Mouse (Mus musculus) neural tube, embryonic 11.5 days (tissue): Measurements from ENCODE around the gene Ptpn18. TPM values are rescaled to one million over a fixed set of nuclear protein-coding genes. Genes with fewer than 3 reads are reported as not detected.
"Not testable (repeated sequence)": the region's sequence is repeated elsewhere in the genome, so short reads cannot be mapped to it uniquely, and the experiment has no call there.

Source experiments
- ATAC-seq: fragments of 200-750 bp; cut with Nextera tagmentation; 2 replicates; pipeline ENCODE4 v1.8.0; 2017; ENCODE audit warnings: moderate number of reproducible peaks, mild to moderate bottlenecking, moderate TSS enrichment, moderate library complexity; ENCODE audit not compliant: insufficient read depth, low FRiP score, low TSS enrichment
- DNase-seq: peaks from one replicate; pipeline ENCODE4 v3.0.0-alpha.2; 2015; ENCODE audit warnings: low spot score
- H3K27ac ChIP-seq: fragments of 300-500 bp; sonication (generic); 2 replicates; pipeline ENCODE4 v1.5.1; 2014; ENCODE audit warnings: low read depth, mild to moderate bottlenecking, low read length
- H3K27me3 ChIP-seq: fragments of 300-500 bp; sonication (generic); 2 replicates; pipeline ENCODE4 v1.6.1; 2014; ENCODE audit warnings: mild to moderate bottlenecking, low read length, mixed read lengths; ENCODE audit not compliant: control insufficient read depth, insufficient read depth
- H3K36me3 ChIP-seq: fragments of 300-500 bp; sonication (generic); 2 replicates; pipeline ENCODE4 v1.6.1; 2014; ENCODE audit warnings: mild to moderate bottlenecking, low read length, moderate library complexity, mixed read lengths; ENCODE audit not compliant: control insufficient read depth, insufficient read depth
- H3K4me1 ChIP-seq: fragments of 300-500 bp; sonication (generic); 2 replicates; pipeline ENCODE4 v1.6.1; 2014; ENCODE audit warnings: low read length, mixed read lengths; ENCODE audit not compliant: control insufficient read depth, insufficient read depth
- H3K4me2 ChIP-seq: fragments of 300-500 bp; sonication (generic); 2 replicates; pipeline ENCODE4 v1.6.1; 2014; ENCODE audit warnings: low read depth, mild to moderate bottlenecking, moderate library complexity
- H3K4me3 ChIP-seq: fragments of 300-500 bp; sonication (generic); 2 replicates; pipeline ENCODE4 v1.5.1; 2014; ENCODE audit warnings: low read depth, low read length
- H3K9ac ChIP-seq: fragments of 300-500 bp; sonication (generic); 2 replicates; pipeline ENCODE4 v1.6.1; 2014; ENCODE audit warnings: mild to moderate bottlenecking, low read length
- H3K9me3 ChIP-seq: fragments of 300-500 bp; sonication (generic); 2 replicates; pipeline ENCODE4 v1.6.1; 2016; ENCODE audit warnings: low read length; ENCODE audit not compliant: control insufficient read depth
- WGBS: fragments of 180-500 bp; shearing (Covaris S2); extraction: QIAGEN DNeasy Blood & Tissue Kit; methylation state at CpG from one replicate; pipeline ENCODE4 v1.1.7; 2014; 5-methylcytosine and 5-hydroxymethylcytosine counted together
- polyA plus RNA-seq: library from polyadenylated mRNA; unstranded; fragments of >200 nt; fragmentation: Nextera tagmentation; extraction: Ambion mirVana; gene quantifications from 2 replicates; pipeline ENCODE4 v1.2.1, GENCODE M21; 2014

Ptpn18 gene
- polyA plus RNA-seq, 1 experiment from 2014 or later: 6.6 TPM

GRCm38 (mm10) chr1:34434660-34435160 lies 24.9 kb upstream of the Ptpn18 start:
- ATAC-seq: peak; percentile 8; the same call in 1 of the 2 replicates
- WGBS: under 1% methylated on average over 30 of the region's 30 CpGs

GRCm38 (mm10) chr1:34435371-34436120 lies 24.0 kb upstream of the Ptpn18 start:
- Histone ChIP-seq H3K27ac (peak overlapping the region; percentile 79), H3K4me2 (peak overlapping the region; percentile 52), H3K4me3 (peak overlapping the region; percentile 56), H3K36me3 (peaks cover 7% of the 10 kb centered on the region), H3K9me3 (peaks cover 7% of the 10 kb centered on the region), H3K9ac (peak overlapping the region; percentile 77), H3K4me1 (0 out of 2 replicates have a peak, but pooled peaks cover 2% of the 10 kb centered on the region), H3K27me3 (no peaks in the 10 kb centered on the region)
- 39% methylated on average over 8 of the region's 8 CpGs for WGBS
- ATAC-seq (no peak), DNase-seq (no peak)

More at GRCm38 (mm10) chr1:34434660-34435160, 24.9 kb upstream of the Ptpn18 start:
- H3K9ac ChIP-seq: peak overlapping the region; percentile 77
- DNase-seq: peak; percentile 90
- no peaks in the 10 kb centered on the region for H3K27me3 ChIP-seq
- peaks cover 7% of the 10 kb centered on the region for H3K9me3 ChIP-seq
- peak overlapping the region; percentile 79 for H3K27ac ChIP-seq
- H3K4me2 ChIP-seq: peak overlapping the region; percentile 52
- no peaks in the 10 kb centered on the region for H3K4me1 ChIP-seq
- H3K36me3 ChIP-seq: peaks cover 7% of the 10 kb centered on the region
- H3K4me3 ChIP-seq: peak overlapping the region; percentile 56

- Histone ChIP-seq H3K36me3 (peaks cover 6% of the 10 kb centered on the region), H3K9me3 (peaks cover 6% of the 10 kb centered on the region), H3K27ac (no peak overlapping the region), H3K4me1 (0 out of 2 replicates have a peak, but pooled peaks cover 2% of the 10 kb centered on the region), H3K4me3 (no peak overlapping the region), H3K27me3 (no peaks in the 10 kb centered on the region), H3K9ac (no peak overlapping the region), H3K4me2 (no peak overlapping the region)
- no peak for DNase-seq
- 90% methylated on average over 3 of the region's 3 CpGs for WGBS
- ATAC-seq: no peak
Observed at GRCm38 (mm10) chr1:34436374-34436773, 23.2 kb upstream of the Ptpn18 start.

- H3K9me3 ChIP-seq, H3K4me2 ChIP-seq, H3K4me1 ChIP-seq, H3K36me3 ChIP-seq, H3K27me3 ChIP-seq, H3K9ac ChIP-seq, H3K27ac ChIP-seq, DNase-seq, H3K4me3 ChIP-seq, ATAC-seq: not testable (repeated sequence)
- 94% methylated on average over 8 of the region's 8 CpGs for WGBS
Observed at GRCm38 (mm10) chr1:34437366-34437765, 22.2 kb upstream of the Ptpn18 start.

GRCm38 (mm10) chr1:34438381-34439051 lies 21.0 kb upstream of the Ptpn18 start:
- no peak for DNase-seq
- no peak overlapping the region for H3K27ac ChIP-seq

GRCm38 (mm10) chr1:34439215-34439960 lies 20.2 kb upstream of the Ptpn18 start, which contains the start of the genes Ccdc115 and Imp4:
Gene Ccdc115, minus strand, starts transcription at chr1:34439672.
Gene Imp4, plus strand, starts transcription at chr1:34439851.
- DNase-seq: peak; percentile 98
- H3K4me2 ChIP-seq: peak within 1 kb of the TSS; percentile 64
- H3K4me3 ChIP-seq: peak within 1 kb of the TSS; percentile 71
- H3K9me3 ChIP-seq: no peaks in the 10 kb centered on the region
- ATAC-seq: peak; percentile 94
- peak within 1 kb of the TSS; percentile 58 for H3K9ac ChIP-seq
- H3K27me3 ChIP-seq: no peaks in the 10 kb centered on the region
- no peak within 1 kb of the TSS for H3K27ac ChIP-seq
- H3K4me1 ChIP-seq: 0 out of 2 replicates have a peak, but pooled peaks cover 2% of the 10 kb centered on the region
- peaks cover 8% of the 10 kb centered on the region for H3K36me3 ChIP-seq
- under 1% methylated on average over 48 of the region's 48 CpGs for WGBS

More at GRCm38 (mm10) chr1:34438381-34439051, 21.0 kb upstream of the Ptpn18 start:
- peaks cover 6% of the 10 kb centered on the region for H3K36me3 ChIP-seq
- peak overlapping the region; percentile 64 for H3K4me2 ChIP-seq
- whole genome bisulfite sequencing: 48% methylated on average over 14 of the region's 20 CpGs
- peak overlapping the region; percentile 19; the same call in 1 of the 2 replicates for H3K9ac ChIP-seq
- H3K4me1 ChIP-seq: 0 out of 2 replicates have a peak, but pooled peaks cover 2% of the 10 kb centered on the region
- H3K9me3 ChIP-seq: no peaks in the 10 kb centered on the region
- H3K4me3 ChIP-seq: peak overlapping the region; percentile 71
- H3K27me3 ChIP-seq: no peaks in the 10 kb centered on the region
- no peak for ATAC-seq

- peak overlapping the region; percentile 71 for H3K4me3 ChIP-seq
- H3K27ac ChIP-seq: no peak overlapping the region
- no peaks in the 10 kb centered on the region for H3K27me3 ChIP-seq
- H3K9ac ChIP-seq: peak overlapping the region; percentile 58
- DNase-seq (no peak), ATAC-seq (peak; percentile 32)
- H3K4me2 ChIP-seq: peak overlapping the region; percentile 62
- no peaks in the 10 kb centered on the region for H3K9me3 ChIP-seq
- H3K4me1 ChIP-seq: 0 out of 2 replicates have a peak, but pooled peaks cover 2% of the 10 kb centered on the region
- 7% methylated on average over 31 of the region's 31 CpGs for WGBS
- peaks cover 11% of the 10 kb centered on the region for H3K36me3 ChIP-seq
Observed at GRCm38 (mm10) chr1:34439961-34440630, 19.5 kb upstream of the Ptpn18 start.

GRCm38 (mm10) chr1:34443124-34443523 lies 16.4 kb upstream of the Ptpn18 start:
- Histone ChIP-seq H3K27me3 (no peaks in the 10 kb centered on the region), H3K27ac (no peak overlapping the region), H3K4me1 (0 out of 2 replicates have a peak, but pooled peaks cover 2% of the 10 kb centered on the region), H3K9ac (no peak overlapping the region), H3K9me3 (no peaks in the 10 kb centered on the region), H3K4me3 (no peak overlapping the region), H3K4me2 (no peak overlapping the region), H3K36me3 (peaks cover 11% of the 10 kb centered on the region)
- DNase-seq (no peak), ATAC-seq (no peak)
- WGBS: 91% methylated on average over 6 of the region's 6 CpGs
